Mouse (Mus musculus): ENCODE results near the gene Rab5c.

The Rab5c gene

GRCm38 (mm10) chr11:100750127-100750526, 12.1 kb upstream of the Rab5c start:
- DNase-seq: no peak

GRCm38 (mm10) chr11:100749469-100749868, 11.5 kb upstream of the Rab5c start:
- DNase-seq: peak; percentile 49

- DNase-seq: no peak
Observed at GRCm38 (mm10) chr11:100748620-100749019, 10.6 kb upstream of the Rab5c start.

- DNase-seq: no peak
Observed at GRCm38 (mm10) chr11:100747114-100747513, 9.1 kb upstream of the Rab5c start.

- DNase-seq: no peak
Observed at GRCm38 (mm10) chr11:100746546-100746945, 8.5 kb upstream of the Rab5c start.

GRCm38 (mm10) chr11:100745085-100745484, 7.1 kb upstream of the Rab5c start:
- peak; percentile 44 for DNase-seq

- no peak for DNase-seq
Observed at GRCm38 (mm10) chr11:100741348-100741747, 3.3 kb upstream of the Rab5c start.

GRCm38 (mm10) chr11:100738749-100739148, 734 bp upstream of the Rab5c start:
- no peak for DNase-seq

GRCm38 (mm10) chr11:100737105-100737733, 796 bp downstream of the Rab5c start:
- no peak for DNase-seq

- DNase-seq: no peak
Observed at GRCm38 (mm10) chr11:100736746-100737080, 1.3 kb downstream of the Rab5c start.

- no peak for DNase-seq
Observed at GRCm38 (mm10) chr11:100735954-100736745, 1.9 kb downstream of the Rab5c start.

- no peak for DNase-seq
Observed at GRCm38 (mm10) chr11:100735134-100735865, 2.7 kb downstream of the Rab5c start.

- no peak for DNase-seq
Observed at GRCm38 (mm10) chr11:100730477-100731205, 7.4 kb downstream of the Rab5c start.

GRCm38 (mm10) chr11:100729976-100730375, 8.0 kb downstream of the Rab5c start:
- DNase-seq: no peak

GRCm38 (mm10) chr11:100728601-100729000, 9.4 kb downstream of the Rab5c start:
- no peak for DNase-seq

- no peak for DNase-seq
Observed at GRCm38 (mm10) chr11:100727201-100727600, 10.8 kb downstream of the Rab5c start.

GRCm38 (mm10) chr11:100724919-100725512, 13.0 kb downstream of the Rab5c start:
- no peak for DNase-seq

GRCm38 (mm10) chr11:100722493-100723028, 15.5 kb downstream of the Rab5c start:
- no peak for DNase-seq

GRCm38 (mm10) chr11:100721776-100722492, 16.1 kb downstream of the Rab5c start:
- no peak for DNase-seq

- DNase-seq: no peak
Observed at GRCm38 (mm10) chr11:100721254-100721653, 16.8 kb downstream of the Rab5c start.

GRCm38 (mm10) chr11:100720345-100720744, 17.7 kb downstream of the Rab5c start:
- DNase-seq: no peak

GRCm38 (mm10) chr11:100719893-100720292, 18.1 kb downstream of the Rab5c start:
- no peak for DNase-seq

All from right cerebral cortex, postnatal 14 days (tissue).